Mouse (Mus musculus) olfactory bulb, adult 2 months (tissue): ENCODE data around the gene Fam24a.

ENCODE experiments used
- CTCF ChIP-seq: fragments of 200-500 bp; IDR thresholded peaks from 2 replicates; pipeline ENCODE4 v1.5.1; 2012; ENCODE audit warnings: low read depth, mild to moderate bottlenecking, low read length, moderate library complexity; ENCODE audit not compliant: insufficient read depth
- POLR2A ChIP-seq: fragments of 200-500 bp; IDR thresholded peaks from 2 replicates; pipeline ENCODE4 v1.6.1; 2012; ENCODE audit warnings: mild to moderate bottlenecking, low read depth, low read length, moderate library complexity; ENCODE audit not compliant: insufficient read depth

DNA sequence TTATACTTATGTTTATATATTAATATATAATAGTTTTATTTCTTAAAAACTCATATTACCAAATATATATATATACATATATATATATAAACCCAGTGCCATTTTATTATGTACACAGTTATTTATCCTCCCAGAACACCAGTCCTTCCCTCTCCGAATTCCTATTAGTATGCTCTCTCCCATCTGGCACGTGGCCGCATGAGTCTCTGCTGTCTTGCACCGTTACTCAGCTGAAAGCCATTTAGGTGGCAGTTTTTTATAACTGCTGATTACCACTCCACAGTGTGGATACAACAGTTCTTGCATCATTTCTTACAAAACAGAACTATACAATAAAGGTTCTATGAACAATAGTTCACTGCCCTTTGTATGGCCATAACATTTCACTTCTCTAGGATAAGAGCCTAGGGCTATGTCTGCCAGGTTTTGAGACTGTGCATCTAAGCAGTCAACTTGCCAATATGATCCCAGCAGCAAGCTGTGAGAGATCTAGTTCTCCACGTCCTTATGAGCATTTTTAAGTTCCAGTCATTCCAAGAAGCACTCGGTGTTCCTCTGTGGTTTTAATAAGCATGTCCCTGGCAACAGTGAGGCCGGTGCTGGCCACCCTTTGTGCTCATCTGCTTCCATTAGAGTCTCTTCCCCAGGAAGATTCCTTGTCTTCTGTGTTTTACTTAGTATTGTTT, 12.3 kb downstream of the Fam24a start:
- TF ChIP-seq POLR2A: no peak
- TF ChIP-seq CTCF: no peak
